Mouse (Mus musculus) brain, adult 2 months (tissue): ENCODE data around the gene Cbl.

Experiments
- DNase-seq: peaks from one replicate; pipeline ENCODE4 v3.0.0; 2011; ENCODE audit warnings: low read depth, low spot score

The Cbl gene

GRCm38 (mm10) chr9:44240399-44240798 lies 6.5 kb upstream of the Cbl start, which contains the start of gene Ccdc153:
Ccdc153 (plus strand) TSS chr9:44240676.
- DNase-seq = no peak

DNA sequence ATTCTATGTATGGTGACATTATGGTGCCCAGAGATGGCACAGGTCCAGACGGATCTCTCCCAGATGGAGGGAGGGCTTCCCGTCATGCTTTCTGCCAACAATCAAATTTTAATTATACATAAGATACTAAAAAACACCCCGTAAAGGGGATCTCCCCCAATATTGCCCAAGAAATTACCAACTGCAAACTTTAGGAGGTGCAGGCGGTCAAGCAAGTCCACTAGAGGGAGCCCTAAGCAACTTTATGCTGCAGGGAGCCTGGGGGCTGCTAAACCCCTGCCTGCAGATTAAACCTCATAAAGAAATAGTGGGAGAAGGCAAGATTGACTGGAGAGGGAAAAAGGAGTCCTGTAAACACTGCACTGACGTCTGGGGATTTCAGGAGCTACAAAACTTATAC lies 5.6 kb upstream of the Cbl start:
- peak; percentile 63 for DNase-seq

DNA sequence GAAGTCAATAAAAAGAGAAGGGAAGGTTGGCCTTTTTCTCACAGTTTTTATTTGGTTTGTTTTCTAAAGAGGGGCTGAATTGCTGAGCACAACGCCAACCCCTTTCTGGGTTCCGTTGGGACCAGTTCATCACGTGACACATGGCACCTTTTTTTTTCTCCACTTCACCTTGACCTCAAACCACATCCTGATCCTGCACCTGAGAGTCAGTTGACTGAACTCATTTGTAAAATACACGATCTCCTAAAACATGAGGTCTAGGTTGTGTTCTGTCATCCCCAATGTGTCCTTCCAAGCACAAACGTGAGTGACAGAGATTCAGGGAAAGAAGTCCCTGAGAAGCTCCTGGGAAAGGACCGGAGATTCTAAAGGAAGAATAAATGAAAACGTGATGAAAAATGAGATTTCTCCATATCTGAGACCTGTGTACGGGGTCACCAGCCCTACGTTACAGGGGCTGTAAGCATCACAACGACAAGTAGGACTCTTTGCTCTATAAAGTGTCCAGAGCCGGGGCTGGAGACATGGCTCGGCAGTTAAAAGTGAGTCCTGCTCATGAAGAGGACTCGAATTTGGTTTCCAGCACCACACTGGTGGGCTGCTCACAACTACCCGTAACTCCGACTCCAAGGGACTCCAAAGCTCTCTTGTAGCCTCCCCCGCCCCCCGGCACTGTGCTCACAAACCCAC lies 4.8 kb upstream of the Cbl start:
- no peak for DNase-seq

- DNase-seq = no peak
Observed at GRCm38 (mm10) chr9:44237128-44237527, 3.3 kb upstream of the Cbl start.

- DNase-seq = no peak
Observed at GRCm38 (mm10) chr9:44236601-44237000, 2.8 kb upstream of the Cbl start.

- peak; percentile 73 for DNase-seq
Observed at GRCm38 (mm10) chr9:44234479-44235427, 904 bp upstream of the Cbl start.

DNA sequence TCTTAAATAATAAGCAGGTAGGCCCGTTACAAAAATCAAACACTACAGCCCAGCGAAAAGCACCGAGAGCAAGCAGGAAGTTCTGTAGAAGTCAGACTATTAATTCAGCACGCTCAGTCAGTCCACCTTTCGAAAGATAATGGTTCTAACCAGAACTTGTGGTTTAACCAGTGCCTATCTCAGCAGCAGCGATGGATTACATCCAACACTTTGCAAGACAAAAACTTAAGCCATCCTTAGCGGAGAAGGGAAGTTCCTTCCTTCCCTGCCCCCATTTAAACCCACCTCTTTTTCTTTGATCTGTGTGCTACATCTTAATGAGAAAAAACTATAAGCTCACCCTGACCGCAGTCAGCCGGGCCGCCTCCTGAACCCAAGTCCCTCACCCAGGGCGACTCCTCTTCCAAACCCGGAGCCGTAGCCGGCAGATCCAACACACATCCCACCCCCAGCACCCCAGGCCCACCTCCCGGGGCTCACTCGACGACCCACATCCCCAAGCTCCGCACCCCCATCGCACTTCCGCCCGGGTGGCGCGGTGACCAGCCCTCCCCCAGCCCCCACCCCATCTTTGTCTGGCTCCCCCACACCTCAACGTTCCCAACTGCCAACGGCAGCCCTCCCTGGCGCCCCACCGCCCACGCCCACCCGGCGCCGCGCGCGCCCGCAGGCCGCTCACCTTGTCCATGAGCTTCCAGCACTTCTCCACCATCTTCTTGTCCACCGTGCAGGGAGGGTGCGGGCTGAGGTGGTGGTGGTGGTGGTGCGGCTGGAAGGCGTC lies 638 bp downstream of the Cbl start:
- DNase-seq = peak; percentile 45

DNA sequence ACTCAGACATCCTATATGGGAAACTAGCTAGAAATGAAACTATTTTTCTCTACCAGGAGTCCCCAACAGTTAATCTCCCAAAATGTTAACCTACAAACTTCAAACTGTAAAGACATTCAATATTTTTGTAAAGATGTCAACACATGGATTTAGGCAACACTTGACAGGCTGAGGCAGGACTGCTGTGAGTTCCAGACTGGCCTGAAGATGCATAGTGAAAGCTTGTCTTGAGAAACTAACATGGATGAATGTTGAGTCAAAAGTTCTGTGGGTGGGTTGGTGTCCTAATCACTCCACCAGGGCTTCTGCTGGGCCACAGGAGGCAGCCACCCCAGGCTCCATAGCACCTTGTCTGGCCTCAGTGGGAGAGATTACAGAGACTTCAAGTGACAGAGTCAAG lies 2.2 kb downstream of the Cbl start:
- no peak for DNase-seq

GRCm38 (mm10) chr9:44225993-44226392 lies 7.9 kb downstream of the Cbl start:
- peak; percentile 69 for DNase-seq

DNA sequence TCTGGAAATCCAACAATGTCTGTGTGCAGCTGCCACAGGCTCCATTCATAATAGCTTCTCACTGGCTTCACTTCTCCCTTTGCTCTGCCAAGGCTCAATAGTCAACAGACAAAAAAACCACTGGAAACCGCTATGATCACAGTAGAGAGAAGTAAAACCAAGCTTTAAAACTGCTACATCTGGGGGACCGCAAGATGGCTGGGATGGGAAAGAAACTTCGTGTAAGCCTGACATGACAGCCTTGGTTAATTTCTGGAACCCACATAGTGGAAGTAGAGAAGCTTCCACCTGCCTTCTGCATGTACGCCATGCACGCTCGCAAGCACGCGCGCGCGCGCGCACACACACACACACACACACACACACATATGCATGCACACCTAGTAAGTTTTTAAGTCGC lies 20.3 kb downstream of the Cbl start:
- DNase-seq = peak; percentile 53

- no peak for DNase-seq
Observed at GRCm38 (mm10) chr9:44212406-44212805, 21.4 kb downstream of the Cbl start.

- no peak for DNase-seq
Observed at GRCm38 (mm10) chr9:44209416-44209815, 24.4 kb downstream of the Cbl start.

DNA sequence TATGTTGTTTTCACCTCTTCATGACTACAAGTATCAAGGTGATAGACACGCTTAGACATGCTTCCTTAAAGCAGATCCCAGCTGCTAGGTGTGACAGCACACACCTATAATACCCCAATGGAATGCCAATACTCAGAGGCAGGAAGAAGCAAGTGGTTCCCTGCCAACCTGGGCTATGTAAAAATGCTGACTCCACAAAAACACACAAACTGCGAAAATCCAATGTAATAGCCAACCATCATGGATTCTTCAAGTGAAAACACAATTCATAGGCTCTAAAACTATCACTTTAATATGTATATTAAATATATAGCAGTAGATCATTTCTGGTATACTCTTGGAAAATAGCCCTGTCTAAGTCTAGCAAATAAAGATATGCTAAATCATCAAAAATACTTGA lies 26.0 kb downstream of the Cbl start:
- no peak for DNase-seq

GRCm38 (mm10) chr9:44200458-44200857 lies 33.4 kb downstream of the Cbl start:
- DNase-seq = no peak

DNA sequence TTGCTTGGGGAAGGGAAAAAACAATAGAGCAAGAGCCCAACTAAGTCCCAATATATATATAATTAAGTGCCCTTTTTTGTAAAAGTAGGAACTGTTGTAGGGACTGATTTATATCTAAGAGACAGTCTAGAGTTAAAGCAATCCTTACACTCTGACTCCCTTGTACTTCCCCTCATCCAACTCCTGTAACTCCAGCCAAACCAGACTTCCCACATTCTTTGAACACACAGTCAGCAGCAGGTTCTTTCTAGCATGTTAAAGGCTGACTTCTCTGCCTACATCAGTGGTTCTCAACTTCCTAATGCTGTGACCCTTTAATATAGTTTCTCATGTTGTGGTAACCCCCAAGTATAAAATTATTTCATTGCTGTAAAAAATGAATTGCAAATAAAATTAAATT lies 34.3 kb downstream of the Cbl start:
- no peak for DNase-seq

- no peak for DNase-seq
Observed at GRCm38 (mm10) chr9:44199166-44199565, 34.7 kb downstream of the Cbl start.

DNA sequence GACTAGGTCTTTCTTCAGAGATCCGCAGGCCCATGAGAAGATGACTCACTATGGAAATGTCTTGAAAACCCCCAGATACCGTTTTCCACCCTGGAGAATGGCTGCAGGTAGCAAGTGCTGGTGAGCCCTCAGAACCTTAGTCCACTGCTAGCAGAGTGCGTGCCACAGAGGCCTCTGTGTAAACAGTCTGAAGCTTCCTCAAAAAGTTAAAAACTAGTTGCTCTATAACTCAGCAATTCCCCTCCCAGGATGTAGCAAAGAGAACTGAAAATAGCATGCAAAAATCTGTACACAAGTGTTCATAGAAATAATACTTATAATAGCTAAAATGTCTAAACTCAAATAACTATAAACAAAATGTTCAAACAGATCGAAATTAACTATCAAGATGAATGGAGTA lies 37.5 kb downstream of the Cbl start:
- no peak for DNase-seq

- DNase-seq = no peak
Observed at GRCm38 (mm10) chr9:44194000-44194399, 39.8 kb downstream of the Cbl start.

GRCm38 (mm10) chr9:44192794-44193193 lies 41.1 kb downstream of the Cbl start:
- DNase-seq = no peak

DNA sequence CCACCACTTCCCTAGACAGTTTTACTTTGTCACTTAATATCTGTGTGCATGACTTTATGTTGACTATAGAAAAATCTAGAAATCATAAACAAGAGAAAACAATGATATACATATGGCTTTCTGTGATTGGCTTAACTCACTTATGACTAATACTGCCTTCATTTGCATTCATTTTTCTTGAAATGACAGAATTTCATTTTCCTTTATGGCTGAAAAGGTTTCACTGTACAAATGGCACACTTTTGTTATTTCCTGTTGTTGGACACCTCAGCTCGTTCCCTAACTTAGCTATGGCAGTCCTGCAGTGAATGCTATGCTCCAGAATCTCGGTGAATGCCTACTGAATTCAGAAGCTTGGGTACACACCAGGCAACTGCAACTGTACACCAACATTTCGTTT lies 41.5 kb downstream of the Cbl start:
- DNase-seq = no peak

- DNase-seq = no peak
Observed at GRCm38 (mm10) chr9:44191166-44191565, 42.7 kb downstream of the Cbl start.

GRCm38 (mm10) chr9:44188223-44188622 lies 45.6 kb downstream of the Cbl start:
- peak; percentile 60 for DNase-seq
